Mouse (Mus musculus) induced T-regulatory cell, adult 2 months (primary cell): ENCODE measurements around the gene Lonrf2.

Source experiments
- DNase-seq: peaks from one replicate; pipeline ENCODE4 v3.0.0-alpha.2; 2012; ENCODE audit warnings: low read depth

Gene Lonrf2

DNA sequence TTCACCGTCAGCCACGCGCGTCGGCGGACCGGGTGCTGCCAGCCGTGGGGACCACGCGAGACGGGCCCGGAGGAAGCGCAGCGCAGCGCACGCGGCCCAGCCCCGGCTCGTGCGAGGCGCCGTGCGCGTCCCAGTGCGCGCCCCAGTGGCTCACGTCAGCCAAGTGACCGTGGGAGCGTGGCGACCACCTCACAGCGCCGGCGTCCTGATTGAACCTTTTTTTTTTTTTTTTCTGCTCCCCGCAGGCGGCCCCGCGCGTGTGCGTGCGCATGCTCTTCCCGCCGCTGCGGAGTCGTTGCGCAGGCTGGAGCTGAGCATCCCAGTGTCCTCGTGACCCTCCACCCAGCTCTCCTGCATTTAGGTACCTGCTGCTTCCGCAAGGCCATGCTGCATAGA, at the start of gene Lonrf2:
Gene Lonrf2 (minus strand): TSS at position 235 of the 396 bp plus-strand sequence.
- DNase-seq: no peak

DNA sequence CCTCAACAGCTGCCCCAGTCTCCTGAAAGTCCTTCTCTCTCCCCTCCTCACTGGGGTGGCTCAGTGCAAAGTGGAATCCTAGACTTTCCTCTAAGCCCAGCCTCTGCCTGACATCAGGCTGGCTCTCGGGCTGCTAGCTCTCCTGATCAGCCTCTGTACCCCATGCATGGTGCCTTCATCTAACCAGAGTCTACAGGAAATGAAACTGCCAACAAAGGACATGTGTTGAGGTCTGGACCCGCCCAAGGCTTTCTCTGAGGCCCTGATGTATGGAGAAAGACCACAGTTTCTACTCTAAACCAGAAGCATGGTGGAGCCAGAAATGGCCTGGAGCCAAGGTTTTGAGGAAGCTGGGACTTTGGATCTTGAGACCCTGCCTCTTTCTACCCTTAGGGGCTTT, 49.4 kb upstream of the Lonrf2 start:
- peak; percentile 69 for DNase-seq

DNA sequence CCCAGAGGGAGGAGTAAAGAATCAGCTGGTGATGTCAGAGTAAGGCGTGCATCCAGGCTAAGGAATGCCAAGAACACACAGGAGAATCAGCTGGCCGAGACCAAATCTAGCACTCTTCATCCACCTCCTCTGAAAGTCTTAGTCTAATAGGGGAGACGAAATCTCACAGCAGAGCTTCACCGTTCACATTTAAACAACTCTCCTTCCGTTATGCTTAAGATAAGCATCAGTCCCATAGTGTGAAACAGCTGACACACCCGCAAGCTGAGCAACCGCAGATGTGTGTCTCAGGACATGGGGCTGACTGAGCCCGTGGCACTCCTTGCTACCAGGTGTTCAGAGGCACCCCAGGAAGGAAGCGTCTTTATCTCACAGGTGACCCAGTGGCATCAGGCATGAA, 47.3 kb upstream of the Lonrf2 start:
- peak; percentile 75 for DNase-seq

DNA sequence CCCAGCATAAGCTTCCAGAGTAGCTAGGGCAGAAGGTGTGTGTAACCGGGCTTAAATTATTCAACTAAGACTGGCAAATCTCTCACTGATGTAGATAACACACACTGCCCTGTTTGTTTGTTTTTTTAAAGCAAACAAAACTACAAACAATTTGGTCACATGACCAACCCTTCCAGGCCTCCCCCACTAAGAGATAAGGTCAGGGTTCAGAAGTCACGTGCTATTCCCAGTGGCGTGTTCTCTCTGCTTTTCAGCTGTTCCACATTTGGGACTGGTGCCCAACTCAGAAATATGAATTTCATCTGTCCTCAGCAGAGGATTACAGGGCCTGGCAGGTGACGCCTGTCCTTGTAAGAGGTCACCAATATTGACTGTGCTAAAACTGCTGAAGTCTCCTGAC, 46.2 kb upstream of the Lonrf2 start:
- DNase-seq: no peak

DNA sequence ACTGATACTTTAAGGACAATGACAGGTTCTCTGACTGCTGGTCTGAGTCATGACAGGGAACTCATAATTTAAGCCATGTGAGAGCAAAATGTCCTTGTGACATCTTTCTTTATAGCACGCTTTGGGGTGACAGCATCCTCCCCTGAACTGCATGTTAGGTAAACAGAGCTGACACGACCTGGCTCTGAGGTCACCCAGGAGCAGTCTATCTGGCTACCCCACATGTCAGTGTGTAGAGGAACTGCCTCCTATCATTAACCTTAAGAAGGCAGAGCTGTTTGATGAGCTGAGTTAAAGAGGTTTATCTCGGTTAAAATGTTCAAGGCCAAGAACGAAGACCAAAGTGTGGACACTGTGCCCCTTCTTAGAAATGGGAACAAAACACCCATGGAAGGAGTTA, 44.9 kb upstream of the Lonrf2 start:
- no peak for DNase-seq

DNA sequence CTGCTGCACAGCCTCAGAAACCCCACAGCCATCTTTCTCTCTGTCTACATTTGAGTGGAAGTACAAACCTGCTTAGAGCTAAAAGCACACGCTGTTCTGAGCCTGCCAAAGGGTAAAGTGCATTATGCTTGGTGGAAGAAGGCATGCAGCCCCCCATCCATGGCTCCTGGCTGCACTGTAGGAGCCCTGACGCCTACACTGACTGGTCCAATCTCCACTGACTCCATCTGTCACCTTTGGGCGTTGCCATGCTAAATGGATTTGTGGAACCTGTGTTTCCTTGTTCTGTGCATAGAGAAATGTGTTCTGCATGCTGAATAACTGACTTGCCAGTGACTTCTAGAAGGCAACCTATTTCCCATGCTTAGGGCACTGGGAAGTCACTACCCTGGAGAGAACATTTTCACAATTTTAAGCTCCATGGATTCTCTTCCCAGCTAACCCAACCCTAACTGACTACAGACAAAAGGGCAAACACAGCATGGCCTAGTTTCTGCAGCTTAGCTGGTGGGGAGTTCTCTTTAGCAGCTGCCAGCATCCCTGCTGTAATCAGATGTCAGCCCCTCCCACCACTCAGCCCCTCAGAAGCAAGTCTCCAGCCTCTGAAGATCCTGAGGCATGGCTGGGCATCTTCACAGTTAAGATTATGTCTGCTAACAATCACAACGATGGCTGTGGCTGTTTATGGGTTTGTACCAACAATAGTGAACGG, 40.3 kb upstream of the Lonrf2 start:
- DNase-seq: no peak

DNA sequence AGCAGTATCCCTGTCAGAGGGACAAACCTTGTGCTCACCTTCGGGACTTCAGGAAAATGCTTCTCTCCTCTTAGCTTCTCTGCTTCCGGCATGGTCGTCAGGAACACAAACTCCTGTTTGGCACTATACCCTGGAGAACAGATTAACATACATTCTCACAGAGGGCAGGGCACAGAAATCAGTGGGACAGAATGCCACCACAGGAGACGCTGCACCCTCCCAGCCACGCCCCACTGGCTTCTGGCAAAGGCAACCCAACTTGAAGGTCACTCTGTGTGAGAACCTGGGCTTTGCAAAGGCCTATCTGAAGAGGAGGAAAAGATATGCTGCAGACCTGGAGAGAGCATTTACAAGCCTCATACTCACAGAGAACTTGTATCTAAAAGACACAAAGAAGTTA, 37.4 kb upstream of the Lonrf2 start:
- no peak for DNase-seq

DNA sequence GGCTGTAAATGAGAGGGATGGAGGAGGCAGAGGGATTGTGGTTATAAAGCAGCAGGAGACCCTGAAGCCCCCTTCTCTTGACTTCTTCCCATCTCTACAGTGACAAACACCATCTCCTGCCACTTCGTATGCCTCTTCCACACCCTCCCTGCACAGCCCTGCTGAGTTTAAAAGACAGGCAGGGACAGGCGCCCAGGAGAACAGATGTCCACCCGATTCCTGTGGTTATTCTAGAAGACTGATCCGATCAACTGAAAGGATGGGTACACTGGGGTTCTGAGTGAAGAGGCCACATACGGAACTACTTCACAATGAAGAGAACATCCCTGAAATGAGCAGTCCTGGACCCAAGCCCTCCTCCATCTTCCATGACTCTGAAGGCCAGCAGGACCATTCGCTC, 35.3 kb upstream of the Lonrf2 start:
- no peak for DNase-seq

DNA sequence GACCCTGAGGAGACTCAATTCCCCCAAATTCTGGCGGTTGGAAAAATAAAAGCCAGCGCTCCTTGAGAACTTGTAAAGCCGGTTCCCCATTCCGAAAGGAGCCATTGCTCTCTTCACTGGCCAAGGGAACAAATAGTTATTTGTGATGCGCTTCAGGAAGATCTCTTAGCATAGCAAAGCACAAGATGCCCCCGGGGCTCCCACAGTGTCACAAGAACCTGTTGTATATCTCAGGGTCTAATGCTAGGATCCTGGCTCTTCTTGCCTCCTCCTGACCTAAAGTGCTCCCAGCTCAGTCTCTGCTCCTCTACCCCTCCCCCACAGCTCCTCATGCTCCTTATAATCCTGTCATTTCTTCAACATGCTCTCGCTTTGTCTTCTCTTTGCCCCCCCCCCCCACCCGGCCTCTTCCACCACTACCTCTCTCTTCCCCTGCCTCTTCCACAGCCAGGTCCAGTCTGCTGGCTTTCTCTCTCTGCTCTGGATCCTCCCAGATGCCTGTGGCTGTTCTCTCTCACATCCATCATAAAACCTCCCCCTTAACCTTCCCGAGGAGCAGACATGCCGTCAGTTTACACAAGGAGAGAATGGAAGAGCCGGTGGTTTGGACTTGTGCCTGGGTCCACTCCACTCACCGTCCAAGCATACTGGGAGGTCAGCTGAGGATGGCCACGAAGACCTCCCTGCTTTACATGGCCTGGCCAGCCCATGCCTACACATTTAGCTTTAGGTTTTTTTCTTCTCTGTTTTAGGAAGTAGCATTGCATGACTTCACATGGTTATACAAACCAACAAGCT, 33.1 kb upstream of the Lonrf2 start:
- no peak for DNase-seq

DNA sequence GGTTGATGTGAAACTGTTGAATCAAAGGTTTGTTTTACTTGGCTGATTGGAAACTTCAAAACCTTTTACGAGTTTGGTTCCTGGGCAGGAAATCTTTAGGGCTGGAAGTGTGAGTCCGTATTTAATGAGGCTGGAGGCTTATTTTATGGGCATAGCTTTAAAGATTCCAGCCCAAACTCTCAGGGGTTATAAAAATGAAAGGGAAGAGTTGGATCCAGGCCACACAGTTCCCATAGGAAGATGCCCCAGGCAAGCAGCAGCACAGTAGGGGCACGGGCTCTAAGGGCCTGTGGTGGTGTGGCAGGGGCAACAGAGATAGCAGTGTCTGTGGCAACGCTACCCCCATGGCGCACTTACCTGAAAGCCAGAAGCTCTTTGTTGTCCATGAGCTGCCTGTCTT, 29.7 kb upstream of the Lonrf2 start:
- no peak for DNase-seq

DNA sequence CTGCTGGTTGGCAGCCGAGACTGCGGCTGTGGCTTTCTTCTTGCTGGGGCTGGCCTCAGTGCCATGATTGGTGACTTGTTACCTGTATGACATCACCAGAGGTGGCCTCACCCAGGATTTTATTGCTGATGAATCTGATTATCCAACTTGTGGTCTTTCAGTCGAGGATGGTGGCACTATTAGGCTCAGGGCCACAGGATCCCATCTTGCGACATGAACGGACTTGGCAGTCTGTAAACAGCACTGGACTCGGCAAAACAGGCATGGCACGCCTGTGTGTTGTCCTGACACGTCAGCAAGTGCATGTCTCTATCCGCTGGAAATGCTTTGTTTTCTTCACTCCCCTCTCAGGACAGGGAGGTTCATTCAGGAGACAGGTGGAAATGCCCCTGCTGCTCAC, 27.8 kb upstream of the Lonrf2 start:
- no peak for DNase-seq

DNA sequence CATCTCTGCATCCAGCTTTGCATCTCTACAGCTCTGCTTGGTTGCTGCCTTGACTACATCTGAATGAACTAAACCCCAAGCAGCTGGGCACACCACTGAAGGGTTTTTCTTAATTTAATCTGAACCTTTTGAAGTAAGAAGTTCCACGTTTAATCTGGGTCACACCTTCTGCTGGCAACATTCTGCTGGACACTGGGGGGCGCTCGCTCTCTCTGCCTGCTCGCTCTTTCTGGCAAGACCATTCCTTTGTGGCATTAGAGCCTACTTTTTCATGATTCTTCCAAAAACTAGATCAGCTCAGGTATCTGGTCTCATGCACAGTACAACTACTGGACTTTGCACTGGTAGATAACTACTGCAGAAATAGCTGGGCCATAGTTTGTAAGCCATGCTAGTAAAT, 25.7 kb upstream of the Lonrf2 start:
- peak; percentile 61 for DNase-seq

DNA sequence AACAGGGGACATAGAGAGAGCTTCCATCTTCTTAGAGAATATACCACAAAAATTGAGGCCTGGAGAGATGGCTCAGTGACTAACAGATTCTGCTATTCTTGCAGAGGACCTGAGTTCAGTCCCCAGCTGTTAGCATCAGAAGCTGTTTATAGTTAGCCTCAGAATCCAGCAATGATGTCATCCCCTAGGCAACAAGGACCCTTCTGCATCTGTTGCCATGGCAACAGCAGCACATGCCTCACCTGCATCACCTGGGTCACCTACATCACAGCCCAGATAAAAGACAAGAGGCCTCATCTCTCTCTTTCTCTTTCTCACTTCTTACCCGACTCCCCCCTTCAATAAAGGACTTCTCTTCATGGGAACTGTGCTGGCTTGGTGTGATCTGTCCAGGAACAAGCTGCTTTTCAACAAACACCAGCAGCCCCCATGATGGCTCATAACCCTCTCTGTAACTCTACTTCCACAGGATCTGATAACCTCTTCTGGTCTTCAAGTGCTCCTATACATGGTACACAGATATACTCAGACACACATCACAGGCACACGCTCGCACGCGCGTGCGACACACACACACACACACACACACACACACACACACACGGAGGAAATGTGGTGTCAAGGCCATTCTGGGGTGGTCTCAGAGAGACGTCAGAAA, 24.5 kb upstream of the Lonrf2 start:
- no peak for DNase-seq

DNA sequence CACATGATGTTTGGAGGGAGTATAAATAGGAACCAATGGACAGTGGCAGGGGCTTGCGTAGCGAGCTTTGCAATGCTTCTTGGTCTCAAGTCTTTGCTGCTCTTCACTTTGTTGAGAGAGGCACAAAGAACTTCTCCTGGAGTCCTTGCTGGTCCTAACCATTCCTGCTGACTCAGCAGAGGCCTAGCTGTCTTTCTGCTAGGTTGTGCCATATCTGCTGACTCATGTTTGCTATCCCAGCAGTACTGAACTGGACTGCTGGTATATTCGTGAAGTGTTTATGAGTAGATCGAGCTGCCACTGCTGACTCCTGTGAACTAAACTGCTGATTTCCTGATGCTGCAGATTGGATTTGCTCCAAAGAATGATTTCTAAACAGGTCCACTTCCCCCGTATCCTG, 23.7 kb upstream of the Lonrf2 start:
- no peak for DNase-seq

DNA sequence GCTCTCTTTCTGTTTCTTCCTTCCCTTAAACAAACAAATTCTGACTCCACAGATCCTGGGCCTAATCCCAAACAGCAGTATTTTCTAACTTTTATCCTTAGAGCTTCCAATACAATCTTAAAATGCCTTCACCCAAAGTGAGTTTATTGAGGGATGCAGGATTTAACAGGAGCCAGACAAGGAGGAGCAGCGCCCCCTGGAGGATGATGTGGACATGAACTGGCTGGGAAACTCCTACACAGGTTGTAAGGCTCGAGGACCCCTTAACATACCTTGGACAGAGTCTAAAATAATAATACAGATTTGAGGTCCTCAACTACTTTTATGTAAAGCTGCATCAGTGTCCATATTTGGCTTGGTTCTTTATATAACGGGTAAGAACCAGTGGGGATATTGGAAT, 19.7 kb upstream of the Lonrf2 start:
- peak; percentile 74 for DNase-seq

DNA sequence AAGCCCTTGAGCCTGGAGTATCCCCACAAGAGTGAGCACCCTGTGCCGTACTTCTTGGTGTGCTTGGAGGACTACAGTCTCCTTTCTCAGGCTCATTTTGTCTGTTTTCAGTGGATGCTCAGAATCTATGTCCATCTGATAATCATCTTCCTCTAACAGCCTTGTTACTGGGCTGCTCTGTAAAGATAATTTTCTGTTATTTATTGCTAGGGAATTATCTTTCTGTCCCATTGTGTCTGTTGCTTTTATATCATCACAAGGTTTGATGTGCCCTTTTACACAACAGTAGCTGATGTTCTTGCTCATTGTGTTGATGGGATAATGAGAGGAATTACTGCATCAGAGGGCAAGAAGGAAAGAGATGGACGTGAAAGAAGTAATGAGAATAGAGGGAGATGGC, 15.7 kb upstream of the Lonrf2 start:
- DNase-seq: no peak

DNA sequence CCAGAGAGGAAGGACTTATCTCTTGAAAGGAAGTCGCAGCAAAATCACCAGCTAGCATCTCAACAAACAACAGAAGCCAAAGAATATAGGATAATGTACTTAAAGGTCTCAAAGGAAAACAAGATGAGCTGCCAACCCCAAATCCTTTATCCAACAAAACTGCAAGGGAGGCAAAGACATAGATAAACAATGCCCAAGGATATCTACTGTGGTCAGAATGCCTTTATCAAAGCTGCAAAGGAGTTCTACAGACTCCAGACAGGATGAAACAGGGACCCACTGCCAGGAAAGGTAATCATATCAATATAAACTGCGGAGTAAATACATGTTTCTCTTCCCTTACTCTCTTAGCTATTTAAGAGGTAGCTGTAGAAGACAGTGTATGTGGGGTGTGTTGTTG, 14.1 kb upstream of the Lonrf2 start:
- DNase-seq: no peak

DNA sequence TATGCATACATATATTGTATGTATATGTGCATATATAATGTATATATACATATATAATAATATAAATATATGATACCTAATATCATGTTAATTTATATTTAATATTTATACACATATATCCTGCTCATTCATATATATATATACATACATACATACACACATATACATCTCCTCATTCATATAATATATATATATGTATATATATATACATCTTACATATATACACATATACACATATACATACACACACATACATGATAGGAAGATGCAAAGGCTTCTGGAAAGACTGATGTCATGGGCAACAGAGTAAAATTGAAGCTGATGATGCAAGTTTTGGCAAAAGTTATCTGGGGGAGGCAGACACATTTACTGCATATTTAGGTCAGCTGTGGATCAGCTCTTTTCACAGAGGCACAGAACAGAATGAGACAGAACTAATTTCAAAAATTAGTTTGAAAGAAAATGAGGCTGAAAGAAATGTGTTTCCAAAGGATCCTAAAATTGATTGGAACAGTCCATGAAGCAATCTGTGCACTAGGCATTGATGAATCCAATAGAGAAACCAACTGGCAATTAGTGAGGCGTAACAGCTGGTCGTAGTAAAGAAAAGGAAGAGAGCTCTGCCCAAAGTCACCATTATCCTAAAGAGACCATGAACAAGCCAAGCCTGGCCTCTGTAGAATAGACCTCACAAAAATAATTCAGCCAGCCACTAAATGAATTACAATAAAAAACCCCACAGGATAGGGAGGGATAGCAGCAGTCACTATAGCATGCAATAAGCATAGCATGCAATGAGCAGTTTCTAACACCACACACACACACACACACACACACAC, 12.2 kb upstream of the Lonrf2 start:
- DNase-seq: no peak

DNA sequence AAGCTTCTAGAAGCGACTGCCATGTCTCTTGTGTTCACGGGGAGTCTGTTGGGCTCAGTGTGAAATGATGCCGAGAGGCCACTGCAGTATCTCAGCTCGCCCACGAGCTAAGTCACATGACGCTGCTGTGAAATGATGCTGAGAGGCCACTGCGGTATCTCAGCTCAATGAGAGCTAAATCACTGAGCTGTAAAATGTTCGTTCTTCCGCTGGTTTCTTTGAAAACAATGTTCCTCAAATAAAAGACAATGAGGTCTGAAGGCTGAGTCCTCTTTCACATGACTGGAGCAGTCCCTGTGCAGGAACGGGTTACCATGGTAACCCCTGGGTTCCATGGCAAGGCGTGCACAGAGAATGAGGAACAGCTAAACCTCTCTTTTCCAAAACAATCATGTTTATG, 11.5 kb upstream of the Lonrf2 start:
- DNase-seq: no peak

DNA sequence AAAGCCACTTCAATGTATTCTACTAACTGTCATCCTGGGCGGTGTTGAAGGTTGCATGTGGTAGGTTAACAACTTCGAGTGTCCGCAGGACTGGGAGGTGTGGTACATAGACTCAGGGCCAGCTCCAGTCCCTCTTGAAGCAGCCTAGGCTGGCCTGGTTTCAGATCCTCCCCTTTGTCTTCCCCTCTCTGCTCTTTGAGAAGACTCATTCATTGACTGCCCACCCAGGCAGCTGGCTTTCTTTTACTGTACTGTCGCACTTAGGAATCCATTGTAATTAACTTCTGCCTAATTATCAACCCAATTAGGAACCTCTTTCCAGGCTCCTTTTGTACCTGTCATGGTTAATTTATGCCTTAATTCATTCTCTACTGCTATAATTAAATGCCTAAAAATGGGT, 6.8 kb upstream of the Lonrf2 start:
- no peak for DNase-seq

DNA sequence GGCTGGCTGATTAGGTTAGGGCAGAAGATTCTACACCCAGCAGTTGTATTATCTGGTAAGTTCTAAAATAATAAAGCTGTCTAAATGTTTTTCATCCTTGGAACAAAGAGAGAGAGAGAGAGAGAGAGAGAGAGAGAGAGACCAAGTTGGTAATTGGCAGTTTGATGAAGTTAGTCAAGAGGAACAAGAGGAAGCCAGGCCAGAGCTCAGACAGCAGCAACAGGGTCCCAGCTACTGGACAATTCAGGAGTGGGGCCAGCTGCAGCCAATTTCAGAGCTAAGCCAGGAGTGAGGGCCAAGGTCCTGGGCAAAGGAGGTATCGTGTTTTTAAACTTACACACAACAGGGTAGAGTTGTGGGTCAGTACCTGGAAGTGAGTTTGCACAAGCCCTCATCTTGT, 6.3 kb upstream of the Lonrf2 start:
- DNase-seq: no peak

DNA sequence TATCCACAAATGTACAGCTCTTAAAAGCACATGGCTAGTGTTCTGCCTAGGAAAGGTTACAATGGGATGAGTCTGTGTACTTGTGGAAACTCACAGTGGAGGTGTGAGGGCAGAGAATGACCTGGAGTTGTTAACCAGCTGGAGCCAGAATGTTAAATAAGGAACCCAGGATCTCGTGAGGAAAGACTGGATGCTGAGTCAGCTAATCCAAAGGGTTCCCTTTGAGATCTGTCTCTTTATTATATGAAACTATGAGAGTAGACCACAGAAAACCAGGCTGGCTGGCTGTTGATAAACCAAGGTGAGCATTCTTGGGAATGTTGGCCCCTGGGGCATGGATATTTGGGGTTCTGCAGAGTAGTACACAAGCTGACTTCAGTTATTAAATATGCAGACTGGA, 3.4 kb upstream of the Lonrf2 start:
- no peak for DNase-seq
